Mouse (Mus musculus) C2C12 (cell line): Measurements from ENCODE around the gene Abcc4. TPM values are rescaled to one million over a fixed set of nuclear protein-coding genes. Genes with fewer than 3 reads are reported as not detected.

Experiments used
- H3K27me3 ChIP-seq: one replicate; pipeline ENCODE4 v1.6.1; 2011; ENCODE audit not compliant: control insufficient read depth, insufficient read depth, insufficient read length
- H3K36me3 ChIP-seq: one replicate; pipeline ENCODE4 v1.6.1; 2011; ENCODE audit not compliant: control insufficient read depth, insufficient read depth
- H3K4me3 ChIP-seq: one replicate; pipeline ENCODE4 v1.5.1; 2011; ENCODE audit warnings: mild to moderate bottlenecking, control low read depth; ENCODE audit not compliant: poor library complexity, insufficient read depth, severe bottlenecking
- H3K79me2 ChIP-seq: one replicate; pipeline ENCODE4 v1.6.1; 2011; ENCODE audit not compliant: control insufficient read depth, insufficient read depth
- H3K79me3 ChIP-seq: one replicate; pipeline ENCODE4 v1.6.1; 2011; ENCODE audit warnings: low read depth, control low read depth
- H3ac ChIP-seq: one replicate; pipeline ENCODE3; 2011; ENCODE audit warnings: low read depth; ENCODE audit not compliant: control insufficient read depth, insufficient read length
- CEBPB ChIP-seq: IDR thresholded peaks from one replicate; pipeline ENCODE4 v1.6.1; 2011; ENCODE audit warnings: low read depth, mild to moderate bottlenecking, control low read depth, moderate library complexity
- CTCF ChIP-seq: IDR thresholded peaks from one replicate; pipeline ENCODE4 v1.5.1; 2011; ENCODE audit not compliant: control insufficient read depth, insufficient read depth, insufficient read length
- FOSL1 ChIP-seq: IDR thresholded peaks from one replicate; pipeline ENCODE4 v1.8.0; 2011; ENCODE audit warnings: mild to moderate bottlenecking, low read length; ENCODE audit not compliant: poor library complexity, insufficient read depth, severe bottlenecking
- MAX ChIP-seq: IDR thresholded peaks from one replicate; pipeline ENCODE4 v1.6.1; 2011; ENCODE audit warnings: mild to moderate bottlenecking, control low read depth
- MYOD1 ChIP-seq: IDR thresholded peaks from one replicate; pipeline ENCODE4 v1.6.1; 2011; ENCODE audit warnings: low read depth; ENCODE audit not compliant: control insufficient read depth, insufficient read length
- MYOG ChIP-seq: IDR thresholded peaks from one replicate; pipeline ENCODE4 v1.6.1; 2011; ENCODE audit not compliant: control insufficient read depth, insufficient read length; ENCODE audit errors: extremely low read depth
- USF1 ChIP-seq: IDR thresholded peaks from one replicate; pipeline ENCODE4 v1.6.1; 2011; ENCODE audit warnings: low read depth, mild to moderate bottlenecking, control low read depth, moderate library complexity
- polyA plus RNA-seq: library from polyadenylated mRNA; unstranded; fragments of >200 nt; fragmentation: generic; extraction: Trizol; gene quantifications from one replicate; pipeline ENCODE4 v1.2.1, GENCODE M21; 2012; ENCODE audit warnings: missing spikeins

Abcc4 gene
- polyA plus RNA-seq, 1 experiment, result 9.0 TPM

DNA sequence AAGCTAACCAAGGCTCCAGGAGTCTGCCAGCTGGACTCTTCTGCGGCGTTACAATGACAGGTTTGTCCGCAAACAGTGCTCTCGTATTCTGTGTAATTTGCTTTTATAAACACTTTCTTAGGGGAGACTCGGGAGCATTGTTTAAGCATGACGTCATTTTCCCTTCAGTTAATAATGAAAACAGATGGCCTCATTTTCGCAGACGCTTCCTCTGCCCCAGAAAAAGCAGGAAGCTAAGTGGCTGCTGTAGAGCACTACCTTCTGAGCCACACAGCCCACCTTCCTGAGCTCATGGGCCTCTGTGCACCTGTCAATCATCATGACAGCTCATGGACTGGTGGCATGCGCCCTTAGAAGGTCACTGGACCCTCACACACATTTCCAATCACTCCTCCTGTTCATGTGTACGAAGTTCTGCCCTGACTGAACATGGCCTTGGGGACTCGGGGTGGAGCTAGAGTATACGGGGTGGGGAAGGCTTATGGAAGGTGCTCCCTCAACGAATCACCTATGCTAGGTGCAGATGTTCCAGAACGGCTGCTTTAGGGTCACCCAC lies 199.3 kb downstream of the Abcc4 start:
- Histone ChIP-seq H3K27me3 (no peaks in the 10 kb centered on the region), H3K36me3 (peaks cover 2% of the 10 kb centered on the region), H3ac (no peak overlapping the region), H3K79me3 (no peaks in the 10 kb centered on the region), H3K4me3 (no peak overlapping the region), H3K79me2 (no peaks in the 10 kb centered on the region)
- no peak for TF ChIP-seq USF1
- no peak for TF ChIP-seq MYOG
- no peak for TF ChIP-seq FOSL1
- TF ChIP-seq CTCF, result no peak
- TF ChIP-seq MAX, result no peak
- TF ChIP-seq CEBPB, result no peak
- no peak for TF ChIP-seq MYOD1

GRCm38 (mm10) chr14:118496767-118497166 lies 209.3 kb downstream of the Abcc4 start:
- no peaks in the 10 kb centered on the region for H3K27me3 ChIP-seq
- no peak overlapping the region for H3K4me3 ChIP-seq
- H3K36me3 ChIP-seq, result peaks cover 7% of the 10 kb centered on the region
- H3ac ChIP-seq, result no peak overlapping the region
- H3K79me2 ChIP-seq, result no peaks in the 10 kb centered on the region
- TF ChIP-seq MAX, result no peak
- TF ChIP-seq FOSL1, result no peak
- TF ChIP-seq USF1, result no peak
- no peak for TF ChIP-seq CEBPB
- TF ChIP-seq MYOD1, result no peak
- TF ChIP-seq MYOG, result no peak
- no peak for TF ChIP-seq CTCF
- no peaks in the 10 kb centered on the region for H3K79me3 ChIP-seq

GRCm38 (mm10) chr14:118495458-118495857 lies 210.6 kb downstream of the Abcc4 start:
- no peaks in the 10 kb centered on the region for H3K79me2 ChIP-seq
- TF ChIP-seq USF1 (no peak), MYOG (no peak), CTCF (no peak), FOSL1 (no peak), CEBPB (no peak), MAX (no peak), MYOD1 (no peak)
- no peaks in the 10 kb centered on the region for H3K27me3 ChIP-seq
- H3ac ChIP-seq, result no peak overlapping the region
- peaks cover 7% of the 10 kb centered on the region for H3K36me3 ChIP-seq
- H3K79me3 ChIP-seq, result no peaks in the 10 kb centered on the region
- no peak overlapping the region for H3K4me3 ChIP-seq

DNA sequence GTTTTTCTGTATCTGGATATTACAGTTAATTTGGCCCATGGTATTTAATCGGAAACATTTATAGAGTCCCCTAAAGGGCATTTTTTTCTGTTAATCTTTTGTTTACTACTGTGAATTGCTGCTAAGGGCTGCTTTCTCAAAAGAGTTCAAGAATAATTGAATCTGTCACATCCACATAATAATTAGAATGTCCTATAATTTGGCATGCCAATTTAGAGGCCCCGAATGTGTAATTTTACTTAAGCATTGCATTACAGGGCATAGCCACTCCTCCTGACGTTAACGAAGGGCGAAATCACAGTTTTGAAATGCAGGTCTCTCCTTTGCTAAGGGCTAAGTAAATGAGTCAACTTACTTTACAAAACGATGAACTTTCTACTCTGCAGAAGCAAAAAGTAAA lies 214.3 kb downstream of the Abcc4 start:
- TF ChIP-seq CEBPB (no peak), MYOG (no peak), FOSL1 (no peak), MAX (no peak), CTCF (no peak), MYOD1 (no peak), USF1 (no peak)
- H3K4me3 ChIP-seq, result no peak overlapping the region
- no peaks in the 10 kb centered on the region for H3K79me2 ChIP-seq
- no peaks in the 10 kb centered on the region for H3K79me3 ChIP-seq
- no peaks in the 10 kb centered on the region for H3K27me3 ChIP-seq
- peaks cover 22% of the 10 kb centered on the region for H3K36me3 ChIP-seq
- H3ac ChIP-seq, result no peak overlapping the region

- H3K79me3 ChIP-seq, result no peaks in the 10 kb centered on the region
- no peak for TF ChIP-seq MYOD1
- no peak for TF ChIP-seq MAX
- no peak for TF ChIP-seq CEBPB
- TF ChIP-seq CTCF, result no peak
- TF ChIP-seq MYOG, result no peak
- no peak for TF ChIP-seq FOSL1
- no peak for TF ChIP-seq USF1
Measured at GRCm38 (mm10) chr14:118491300-118491699, 214.7 kb downstream of the Abcc4 start.

DNA sequence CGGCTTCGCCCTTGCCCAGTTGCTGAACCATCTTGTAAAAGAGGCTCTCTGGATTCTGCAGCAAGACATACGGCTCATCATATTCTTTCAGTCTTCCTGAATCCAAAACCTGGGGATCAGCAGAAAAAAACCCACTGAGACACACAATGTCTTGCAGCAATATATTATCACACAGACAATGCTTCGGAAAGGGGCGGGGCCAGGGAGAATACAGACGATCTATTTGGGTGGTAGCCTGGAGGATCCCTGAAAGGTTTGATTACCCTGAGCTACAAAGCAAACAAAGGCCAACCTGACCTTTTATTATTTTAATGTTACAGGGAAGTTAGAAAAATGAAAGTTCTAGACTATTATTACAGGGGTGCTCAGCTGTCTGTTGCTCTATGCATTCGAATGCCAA lies 215.5 kb downstream of the Abcc4 start:
- no peak overlapping the region for H3K4me3 ChIP-seq
- H3K36me3 ChIP-seq, result peaks cover 22% of the 10 kb centered on the region
- H3K27me3 ChIP-seq, result no peaks in the 10 kb centered on the region
- no peaks in the 10 kb centered on the region for H3K79me3 ChIP-seq
- TF ChIP-seq CEBPB, result no peak
- no peak for TF ChIP-seq FOSL1
- no peak overlapping the region for H3ac ChIP-seq
- H3K79me2 ChIP-seq, result no peaks in the 10 kb centered on the region

More at GRCm38 (mm10) chr14:118491300-118491699, 214.7 kb downstream of the Abcc4 start:
- no peak overlapping the region for H3K4me3 ChIP-seq
- H3K79me2 ChIP-seq, result no peaks in the 10 kb centered on the region
- no peaks in the 10 kb centered on the region for H3K27me3 ChIP-seq
- H3K36me3 ChIP-seq, result peaks cover 22% of the 10 kb centered on the region
- no peak overlapping the region for H3ac ChIP-seq
